Mouse (Mus musculus) splenic B cell, adult 2 months (primary cell): Measurements from ENCODE around the gene Htr5b.
A peak's percentile ranks its signal among the peaks of the same experiment; 100 is the strongest.

Source experiments
- DNase-seq: peaks from one replicate; pipeline ENCODE4 v3.0.0-alpha.2; 2011; ENCODE audit warnings: low read depth, low spot score
- H3K27me3 ChIP-seq: 2 replicates; pipeline ENCODE4 v1.6.1; 2012; ENCODE audit warnings: mild to moderate bottlenecking, low read length, moderate library complexity, mixed read lengths; ENCODE audit not compliant: control insufficient read depth, poor library complexity, insufficient read depth, severe bottlenecking
- H3K36me3 ChIP-seq: 2 replicates; pipeline ENCODE4 v1.6.1; 2012; ENCODE audit warnings: mild to moderate bottlenecking, low read length, moderate library complexity, mixed read lengths; ENCODE audit not compliant: control insufficient read depth, poor library complexity, insufficient read depth, severe bottlenecking

Htr5b gene

GRCm38 (mm10) chr1:121466276-121466675, 62.0 kb downstream of the Htr5b start:
- H3K36me3 ChIP-seq, result no peaks in the 10 kb centered on the region; the same call in 1 of the 2 replicates
- no peak for DNase-seq
- H3K27me3 ChIP-seq, result no peaks in the 10 kb centered on the region

DNA sequence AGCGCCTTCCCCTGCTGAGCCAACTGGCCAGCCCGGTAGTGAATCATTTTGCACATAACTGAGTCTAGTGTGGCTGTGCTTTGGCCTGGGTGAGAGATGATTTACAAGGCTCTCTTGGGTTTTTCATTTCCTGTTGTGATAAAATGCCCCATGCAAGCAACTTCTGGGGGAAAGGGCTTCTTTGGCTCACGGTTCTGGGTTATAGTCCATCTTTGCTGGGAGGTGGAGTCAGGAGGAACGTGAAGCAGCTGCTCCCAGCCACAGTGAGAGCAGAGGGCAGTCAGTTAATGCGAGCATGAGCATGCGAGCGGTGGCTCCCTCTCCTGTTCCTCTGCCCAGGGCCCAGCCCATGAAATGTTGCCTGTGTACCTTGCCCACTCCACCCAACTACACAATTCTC, 64.5 kb downstream of the Htr5b start:
- DNase-seq, result no peak
- Histone ChIP-seq H3K27me3 (no peaks in the 10 kb centered on the region), H3K36me3 (no peaks in the 10 kb centered on the region; the same call in 1 of the 2 replicates)

GRCm38 (mm10) chr1:121462643-121463042, 65.6 kb downstream of the Htr5b start:
- peaks cover 2% of the 10 kb centered on the region; the same call in 1 of the 2 replicates for H3K36me3 ChIP-seq
- H3K27me3 ChIP-seq, result no peaks in the 10 kb centered on the region
- DNase-seq, result peak; percentile 42

- peak; percentile 83 for DNase-seq
- Histone ChIP-seq H3K27me3 (no peaks in the 10 kb centered on the region), H3K36me3 (peaks cover 2% of the 10 kb centered on the region; the same call in 1 of the 2 replicates)
Observed at GRCm38 (mm10) chr1:121461895-121462294, 66.4 kb downstream of the Htr5b start.

GRCm38 (mm10) chr1:121460077-121460476, 68.2 kb downstream of the Htr5b start:
- H3K36me3 ChIP-seq, result peaks cover 2% of the 10 kb centered on the region; the same call in 1 of the 2 replicates
- H3K27me3 ChIP-seq, result no peaks in the 10 kb centered on the region
- no peak for DNase-seq
